Mouse (Mus musculus): ENCODE results near the gene Vav2. TPM values are rescaled to one million over a fixed set of nuclear protein-coding genes. Genes with fewer than 3 reads are reported as not detected.
A peak's percentile ranks its signal among the peaks of the same experiment; 100 is the strongest.

The Vav2 gene
- 13.7 and 15.0 TPM in 2 replicates for polyA plus RNA-seq (2014; fragmentation: Nextera tagmentation; extraction: Ambion mirVana)

GRCm38 (mm10) chr2:27426855-27427457 is at the start of gene Vav2:
Gene Vav2 (minus strand): TSS chr2:27427033.
- Histone ChIP-seq H3K36me3 (ENCODE audit: control insufficient read depth, insufficient read depth, low read length) (no peaks in the 10 kb centered on the region; the same call in 1 of the 2 replicates), H3K4me3 (ENCODE audit: low read depth, low read length) (peak within 1 kb of the TSS; percentile 93), H3K9ac (ENCODE audit: low read length) (peak within 1 kb of the TSS; percentile 98), H3K9me3 (ENCODE audit: control insufficient read depth, low read length) (no peaks in the 10 kb centered on the region), H3K27me3 (ENCODE audit: control insufficient read depth, insufficient read depth, low read length) (no peaks in the 10 kb centered on the region), H3K4me1 (ENCODE audit: control insufficient read depth, insufficient read depth, low read length) (peaks cover 32% of the 10 kb centered on the region), H3K4me2 (peak within 1 kb of the TSS; percentile 82), H3K27ac (ENCODE audit: low read depth, low read length) (peak within 1 kb of the TSS; percentile 80)
- under 1% methylated on average over 58 of the region's 58 CpGs for WGBS
- DNase-seq (ENCODE audit: low spot score, missing footprints) (peak; percentile 98), ATAC-seq (ENCODE audit: low FRiP score) (peak; percentile 89)

GRCm38 (mm10) chr2:27475495-27476302 is 48.9 kb upstream of the Vav2 start:
- under 1% methylated on average over 79 of the region's 96 CpGs for WGBS
- Histone ChIP-seq H3K9me3 (ENCODE audit: control insufficient read depth, low read length) (no peaks in the 10 kb centered on the region), H3K27me3 (ENCODE audit: control insufficient read depth, insufficient read depth, low read length) (no peaks in the 10 kb centered on the region), H3K9ac (ENCODE audit: low read length) (peak overlapping the region; percentile 99), H3K4me2 (peak overlapping the region; percentile 94), H3K4me3 (ENCODE audit: low read depth, low read length) (peak overlapping the region; percentile 98), H3K4me1 (ENCODE audit: control insufficient read depth, insufficient read depth, low read length) (peaks cover 31% of the 10 kb centered on the region), H3K36me3 (ENCODE audit: control insufficient read depth, insufficient read depth, low read length) (no peaks in the 10 kb centered on the region), H3K27ac (ENCODE audit: low read depth, low read length) (peak overlapping the region; percentile 97)
- DNase-seq (ENCODE audit: low spot score, missing footprints) (peak; percentile 98), ATAC-seq (ENCODE audit: low FRiP score) (peak; percentile 99)

- no peaks in the 10 kb centered on the region for H3K36me3 ChIP-seq (ENCODE audit: control insufficient read depth, insufficient read depth, low read length)
- DNase-seq (ENCODE audit: low spot score, missing footprints) = peak; percentile 96
- ATAC-seq (ENCODE audit: low FRiP score) = peak; percentile 58
- H3K27me3 ChIP-seq (ENCODE audit: control insufficient read depth, insufficient read depth, low read length) = no peaks in the 10 kb centered on the region
- peak overlapping the region; percentile 98 for H3K4me3 ChIP-seq (ENCODE audit: low read depth, low read length)
- H3K4me2 ChIP-seq = peak overlapping the region; percentile 94
- under 1% methylated on average over 73 of the region's 84 CpGs for WGBS
- H3K9me3 ChIP-seq (ENCODE audit: control insufficient read depth, low read length) = no peaks in the 10 kb centered on the region
- H3K27ac ChIP-seq (ENCODE audit: low read depth, low read length) = peak overlapping the region; percentile 97
- peak overlapping the region; percentile 99 for H3K9ac ChIP-seq (ENCODE audit: low read length)
- peaks cover 31% of the 10 kb centered on the region for H3K4me1 ChIP-seq (ENCODE audit: control insufficient read depth, insufficient read depth, low read length)
Measured at GRCm38 (mm10) chr2:27474621-27475484, 48.0 kb upstream of the Vav2 start.

- H3K9me3 ChIP-seq (ENCODE audit: control insufficient read depth, low read length) = no peaks in the 10 kb centered on the region
- H3K4me3 ChIP-seq (ENCODE audit: low read depth, low read length) = peak overlapping the region; percentile 98
- DNase-seq (ENCODE audit: low spot score, missing footprints) = no peak
- peak overlapping the region; percentile 99 for H3K9ac ChIP-seq (ENCODE audit: low read length)
- ATAC-seq (ENCODE audit: low FRiP score) = no peak
- H3K4me2 ChIP-seq = peak overlapping the region; percentile 94
- 49% methylated on average over 4 of the region's 4 CpGs for WGBS
- H3K36me3 ChIP-seq (ENCODE audit: control insufficient read depth, insufficient read depth, low read length) = no peaks in the 10 kb centered on the region
- H3K27ac ChIP-seq (ENCODE audit: low read depth, low read length) = no peak overlapping the region
- peaks cover 31% of the 10 kb centered on the region for H3K4me1 ChIP-seq (ENCODE audit: control insufficient read depth, insufficient read depth, low read length)
- no peaks in the 10 kb centered on the region for H3K27me3 ChIP-seq (ENCODE audit: control insufficient read depth, insufficient read depth, low read length)
Measured at GRCm38 (mm10) chr2:27473911-27474310, 47.1 kb upstream of the Vav2 start.

GRCm38 (mm10) chr2:27473061-27473765 is 46.4 kb upstream of the Vav2 start:
- no peaks in the 10 kb centered on the region for H3K27me3 ChIP-seq (ENCODE audit: control insufficient read depth, insufficient read depth, low read length)
- H3K9me3 ChIP-seq (ENCODE audit: control insufficient read depth, low read length) = no peaks in the 10 kb centered on the region
- H3K4me2 ChIP-seq = peak overlapping the region; percentile 94
- no peak overlapping the region for H3K27ac ChIP-seq (ENCODE audit: low read depth, low read length)
- no peak for DNase-seq (ENCODE audit: low spot score, missing footprints)
- peak overlapping the region; percentile 98; the same call in 1 of the 2 replicates for H3K4me3 ChIP-seq (ENCODE audit: low read depth, low read length)
- no peaks in the 10 kb centered on the region for H3K36me3 ChIP-seq (ENCODE audit: control insufficient read depth, insufficient read depth, low read length)
- 81% methylated on average over 7 of the region's 7 CpGs for WGBS
- peak overlapping the region; percentile 99 for H3K9ac ChIP-seq (ENCODE audit: low read length)
- peaks cover 31% of the 10 kb centered on the region for H3K4me1 ChIP-seq (ENCODE audit: control insufficient read depth, insufficient read depth, low read length)
- no peak for ATAC-seq (ENCODE audit: low FRiP score)

- Histone ChIP-seq H3K4me2 (no peak overlapping the region), H3K4me1 (ENCODE audit: control insufficient read depth, insufficient read depth, low read length) (peaks cover 26% of the 10 kb centered on the region), H3K36me3 (ENCODE audit: control insufficient read depth, insufficient read depth, low read length) (no peaks in the 10 kb centered on the region), H3K9ac (ENCODE audit: low read length) (no peak overlapping the region), H3K4me3 (ENCODE audit: low read depth, low read length) (no peak overlapping the region), H3K27me3 (ENCODE audit: control insufficient read depth, insufficient read depth, low read length) (no peaks in the 10 kb centered on the region), H3K9me3 (ENCODE audit: control insufficient read depth, low read length) (no peaks in the 10 kb centered on the region), H3K27ac (ENCODE audit: low read depth, low read length) (no peak overlapping the region)
- ATAC-seq (ENCODE audit: low FRiP score) (no peak), DNase-seq (ENCODE audit: low spot score, missing footprints) (no peak)
Measured at GRCm38 (mm10) chr2:27471170-27471584, 44.3 kb upstream of the Vav2 start.

GRCm38 (mm10) chr2:27470535-27470934 is 43.7 kb upstream of the Vav2 start:
- H3K4me1 ChIP-seq (ENCODE audit: control insufficient read depth, insufficient read depth, low read length) = peaks cover 26% of the 10 kb centered on the region
- WGBS = 91% methylated on average over 2 of the region's 2 CpGs
- no peaks in the 10 kb centered on the region for H3K9me3 ChIP-seq (ENCODE audit: control insufficient read depth, low read length)
- no peaks in the 10 kb centered on the region for H3K36me3 ChIP-seq (ENCODE audit: control insufficient read depth, insufficient read depth, low read length)
- H3K9ac ChIP-seq (ENCODE audit: low read length) = no peak overlapping the region
- no peak overlapping the region for H3K27ac ChIP-seq (ENCODE audit: low read depth, low read length)
- H3K4me3 ChIP-seq (ENCODE audit: low read depth, low read length) = no peak overlapping the region
- no peak overlapping the region for H3K4me2 ChIP-seq
- H3K27me3 ChIP-seq (ENCODE audit: control insufficient read depth, insufficient read depth, low read length) = no peaks in the 10 kb centered on the region
- no peak for ATAC-seq (ENCODE audit: low FRiP score)
- DNase-seq (ENCODE audit: low spot score, missing footprints) = no peak

- H3K9me3 ChIP-seq (ENCODE audit: control insufficient read depth, low read length) = no peaks in the 10 kb centered on the region
- no peaks in the 10 kb centered on the region for H3K36me3 ChIP-seq (ENCODE audit: control insufficient read depth, insufficient read depth, low read length)
- no peak overlapping the region for H3K9ac ChIP-seq (ENCODE audit: low read length)
- DNase-seq (ENCODE audit: low spot score, missing footprints) (no peak), ATAC-seq (ENCODE audit: low FRiP score) (no peak)
- no peak overlapping the region for H3K4me2 ChIP-seq
- H3K27ac ChIP-seq (ENCODE audit: low read depth, low read length) = no peak overlapping the region
- WGBS = 85% methylated on average over 3 of the region's 3 CpGs
- peaks cover 26% of the 10 kb centered on the region for H3K4me1 ChIP-seq (ENCODE audit: control insufficient read depth, insufficient read depth, low read length)
- no peaks in the 10 kb centered on the region for H3K27me3 ChIP-seq (ENCODE audit: control insufficient read depth, insufficient read depth, low read length)
- no peak overlapping the region for H3K4me3 ChIP-seq (ENCODE audit: low read depth, low read length)
Measured at GRCm38 (mm10) chr2:27469991-27470355, 43.1 kb upstream of the Vav2 start.

Measured in midbrain, embryonic 11.5 days (tissue).